Mouse (Mus musculus) forebrain, embryonic 13.5 days (tissue): ENCODE data around the gene Sh3rf3. TPM values are rescaled to one million over a fixed set of nuclear protein-coding genes. Genes with fewer than 3 reads are reported as not detected.
A peak's percentile ranks its signal among the peaks of the same experiment; 100 is the strongest.

ENCODE experiments used
- ATAC-seq: fragments of 200-750 bp; cut with Nextera tagmentation; 2 replicates; pipeline ENCODE4 v1.8.0; 2017
- H3K27ac ChIP-seq: fragments of 300-500 bp; sonication (generic); 2 replicates; pipeline ENCODE4 v1.5.1; 2015; ENCODE audit warnings: inconsistent platforms, mild to moderate bottlenecking, moderate library complexity
- H3K27me3 ChIP-seq: fragments of 300-500 bp; sonication (generic); 2 replicates; pipeline ENCODE4 v1.6.1; 2015; ENCODE audit warnings: mild to moderate bottlenecking, inconsistent platforms
- H3K36me3 ChIP-seq: fragments of 300-500 bp; sonication (generic); 2 replicates; pipeline ENCODE4 v1.6.1; 2015; ENCODE audit warnings: mild to moderate bottlenecking, inconsistent platforms; ENCODE audit not compliant: poor library complexity, severe bottlenecking
- H3K4me1 ChIP-seq: fragments of 300-500 bp; sonication (generic); 2 replicates; pipeline ENCODE4 v1.6.1; 2015; ENCODE audit warnings: inconsistent platforms
- H3K4me2 ChIP-seq: fragments of 300-500 bp; sonication (generic); 2 replicates; pipeline ENCODE4 v1.6.1; 2015; ENCODE audit warnings: inconsistent platforms, mild to moderate bottlenecking, moderate library complexity
- H3K4me3 ChIP-seq: fragments of 300-500 bp; sonication (generic); 2 replicates; pipeline ENCODE4 v1.5.1; 2015; ENCODE audit warnings: mild to moderate bottlenecking, inconsistent platforms
- H3K9ac ChIP-seq: fragments of 300-500 bp; sonication (generic); 2 replicates; pipeline ENCODE4 v1.6.1; 2015; ENCODE audit warnings: mild to moderate bottlenecking, inconsistent platforms
- H3K9me3 ChIP-seq: fragments of 300-500 bp; sonication (generic); replicated peaks from 2 replicates; pipeline ENCODE4 v1.6.1; 2016; ENCODE audit warnings: inconsistent platforms
- WGBS: fragments of 180-500 bp; shearing (Covaris S2); methylation state at CpG from one replicate; pipeline ENCODE4 v1.1.7; 2015; 5-methylcytosine and 5-hydroxymethylcytosine counted together
- polyA plus RNA-seq: library from polyadenylated mRNA; unstranded; fragments of >200 nt; fragmentation: Nextera tagmentation; extraction: Ambion mirVana; gene quantifications from 2 replicates; pipeline ENCODE4 v1.2.1, GENCODE M21; 2015

Gene Sh3rf3
- polyA plus RNA-seq, 1 experiment from 2014 or later = 6.1 TPM

- Histone ChIP-seq H3K4me2 (no peak overlapping the region), H3K9me3 (no peaks in the 10 kb centered on the region), H3K27ac (no peak overlapping the region), H3K4me1 (no peaks in the 10 kb centered on the region), H3K27me3 (no peaks in the 10 kb centered on the region), H3K36me3 (no peaks in the 10 kb centered on the region), H3K9ac (no peak overlapping the region), H3K4me3 (no peak overlapping the region)
- 92% methylated on average over 2 of the region's 2 CpGs for WGBS
- ATAC-seq = no peak
Measured at GRCm38 (mm10) chr10:59119811-59120210, 306.7 kb downstream of the Sh3rf3 start.

- Histone ChIP-seq H3K27me3 (no peaks in the 10 kb centered on the region; the same call in 1 of the 2 replicates), H3K4me1 (no peaks in the 10 kb centered on the region), H3K9me3 (no peaks in the 10 kb centered on the region), H3K4me2 (no peak overlapping the region), H3K9ac (no peak overlapping the region), H3K27ac (no peak overlapping the region), H3K36me3 (no peaks in the 10 kb centered on the region), H3K4me3 (no peak overlapping the region)
- WGBS = 90% methylated on average over 2 of the region's 2 CpGs
- ATAC-seq = no peak
Measured at GRCm38 (mm10) chr10:59125497-59125896, 312.3 kb downstream of the Sh3rf3 start.

- H3K4me3 ChIP-seq = no peak overlapping the region
- no peaks in the 10 kb centered on the region for H3K9me3 ChIP-seq
- H3K4me2 ChIP-seq = no peak overlapping the region
- WGBS = 82% methylated on average over 6 of the region's 6 CpGs
- no peaks in the 10 kb centered on the region; the same call in 1 of the 2 replicates for H3K27me3 ChIP-seq
- H3K36me3 ChIP-seq = 0 out of 2 replicates have a peak, but pooled peaks cover 1% of the 10 kb centered on the region
- 0 out of 2 replicates have a peak, but pooled peaks cover under 1% of the 10 kb centered on the region for H3K4me1 ChIP-seq
- no peak overlapping the region for H3K9ac ChIP-seq
- ATAC-seq = no peak
- no peak overlapping the region for H3K27ac ChIP-seq
Measured at GRCm38 (mm10) chr10:59127637-59128036, 314.5 kb downstream of the Sh3rf3 start.

- H3K9ac ChIP-seq = no peak overlapping the region
- peaks cover 18% of the 10 kb centered on the region for H3K36me3 ChIP-seq
- no peak for ATAC-seq
- H3K4me3 ChIP-seq = no peak overlapping the region
- no peak overlapping the region for H3K27ac ChIP-seq
- no peak overlapping the region for H3K4me2 ChIP-seq
- H3K9me3 ChIP-seq = no peaks in the 10 kb centered on the region
- peaks cover 16% of the 10 kb centered on the region for H3K4me1 ChIP-seq
- no peaks in the 10 kb centered on the region; the same call in 1 of the 2 replicates for H3K27me3 ChIP-seq
- 89% methylated on average over 20 of the region's 20 CpGs for WGBS
Measured at GRCm38 (mm10) chr10:59131926-59132628, 318.9 kb downstream of the Sh3rf3 start.

GRCm38 (mm10) chr10:59133478-59134009, 320.4 kb downstream of the Sh3rf3 start:
- no peaks in the 10 kb centered on the region for H3K9me3 ChIP-seq
- H3K27ac ChIP-seq = no peak overlapping the region
- no peaks in the 10 kb centered on the region; the same call in 1 of the 2 replicates for H3K27me3 ChIP-seq
- H3K36me3 ChIP-seq = peaks cover 18% of the 10 kb centered on the region
- peak; percentile 55; the same call in 1 of the 2 replicates for ATAC-seq
- no peak overlapping the region for H3K4me2 ChIP-seq
- H3K9ac ChIP-seq = no peak overlapping the region
- peaks cover 16% of the 10 kb centered on the region for H3K4me1 ChIP-seq
- no peak overlapping the region for H3K4me3 ChIP-seq
- WGBS = 19% methylated on average over 8 of the region's 8 CpGs

GRCm38 (mm10) chr10:59149956-59150383, 336.8 kb downstream of the Sh3rf3 start:
- no peak overlapping the region for H3K4me3 ChIP-seq
- peak; percentile 81 for ATAC-seq
- WGBS = 14% methylated on average over 8 of the region's 8 CpGs

GRCm38 (mm10) chr10:59150938-59151657, 337.9 kb downstream of the Sh3rf3 start:
- no peak overlapping the region for H3K4me2 ChIP-seq
- ATAC-seq = no peak
- no peak overlapping the region for H3K4me3 ChIP-seq
- H3K36me3 ChIP-seq = no peaks in the 10 kb centered on the region
- H3K9me3 ChIP-seq = no peaks in the 10 kb centered on the region
- 87% methylated on average over 10 of the region's 10 CpGs for WGBS
- H3K9ac ChIP-seq = no peak overlapping the region
- 0 out of 2 replicates have a peak, but pooled peaks cover 4% of the 10 kb centered on the region for H3K4me1 ChIP-seq
- H3K27ac ChIP-seq = no peak overlapping the region
- no peaks in the 10 kb centered on the region for H3K27me3 ChIP-seq

More at GRCm38 (mm10) chr10:59149956-59150383, 336.8 kb downstream of the Sh3rf3 start:
- Histone ChIP-seq H3K36me3 (no peaks in the 10 kb centered on the region), H3K27ac (no peak overlapping the region), H3K4me1 (0 out of 2 replicates have a peak, but pooled peaks cover 4% of the 10 kb centered on the region), H3K27me3 (no peaks in the 10 kb centered on the region), H3K9ac (no peak overlapping the region), H3K4me2 (peak overlapping the region; percentile 30; the same call in 1 of the 2 replicates), H3K9me3 (no peaks in the 10 kb centered on the region)

GRCm38 (mm10) chr10:59152544-59153081, 339.5 kb downstream of the Sh3rf3 start:
- no peaks in the 10 kb centered on the region for H3K27me3 ChIP-seq
- H3K36me3 ChIP-seq = peaks cover 3% of the 10 kb centered on the region; the same call in 1 of the 2 replicates
- 0 out of 2 replicates have a peak, but pooled peaks cover 4% of the 10 kb centered on the region for H3K4me1 ChIP-seq
- no peak for ATAC-seq
- no peaks in the 10 kb centered on the region for H3K9me3 ChIP-seq
- WGBS = 82% methylated on average over 5 of the region's 5 CpGs
- H3K9ac ChIP-seq = no peak overlapping the region
- H3K4me2 ChIP-seq = no peak overlapping the region
- no peak overlapping the region for H3K27ac ChIP-seq
- H3K4me3 ChIP-seq = no peak overlapping the region

- Histone ChIP-seq H3K4me1 (no peaks in the 10 kb centered on the region), H3K27me3 (no peaks in the 10 kb centered on the region), H3K27ac (no peak overlapping the region), H3K4me3 (no peak overlapping the region), H3K9ac (no peak overlapping the region), H3K4me2 (no peak overlapping the region), H3K9me3 (no peaks in the 10 kb centered on the region), H3K36me3 (peaks cover 3% of the 10 kb centered on the region; the same call in 1 of the 2 replicates)
- 81% methylated on average over 3 of the region's 3 CpGs for WGBS
- no peak for ATAC-seq
Measured at GRCm38 (mm10) chr10:59158627-59159026, 345.5 kb downstream of the Sh3rf3 start.

- 78% methylated on average over 4 of the region's 4 CpGs for WGBS
- Histone ChIP-seq H3K9ac (no peak overlapping the region), H3K4me1 (no peaks in the 10 kb centered on the region), H3K36me3 (peaks cover 9% of the 10 kb centered on the region), H3K9me3 (no peaks in the 10 kb centered on the region), H3K4me2 (no peak overlapping the region), H3K27me3 (no peaks in the 10 kb centered on the region), H3K27ac (no peak overlapping the region), H3K4me3 (no peak overlapping the region)
- no peak for ATAC-seq
Measured at GRCm38 (mm10) chr10:59162185-59162897, 349.2 kb downstream of the Sh3rf3 start.

GRCm38 (mm10) chr10:59166104-59166944, 353.2 kb downstream of the Sh3rf3 start:
- Histone ChIP-seq H3K9me3 (no peaks in the 10 kb centered on the region), H3K4me2 (no peak overlapping the region), H3K9ac (no peak overlapping the region), H3K4me3 (no peak overlapping the region), H3K27ac (no peak overlapping the region), H3K36me3 (peaks cover 9% of the 10 kb centered on the region), H3K4me1 (no peaks in the 10 kb centered on the region), H3K27me3 (no peaks in the 10 kb centered on the region)
- WGBS = 75% methylated on average over 14 of the region's 14 CpGs
- ATAC-seq = no peak
